Mouse (Mus musculus) lung, embryonic 15.5 days (tissue): ENCODE results near the gene P2ry13. TPM values are rescaled to one million over a fixed set of nuclear protein-coding genes. Genes with fewer than 3 reads are reported as not detected.
A peak's percentile ranks its signal among the peaks of the same experiment; 100 is the strongest.

Experiments
- ATAC-seq: fragments of 200-750 bp; cut with Nextera tagmentation; 2 replicates; pipeline ENCODE4 v1.8.0; 2017; ENCODE audit warnings: moderate number of reproducible peaks, borderline replicate concordance; ENCODE audit not compliant: low FRiP score, low TSS enrichment; ENCODE audit errors: extremely low read depth
- H3K27ac ChIP-seq: fragments of 300-500 bp; sonication (generic); 2 replicates; pipeline ENCODE4 v1.5.1; 2015; ENCODE audit warnings: moderate library complexity, mild to moderate bottlenecking, inconsistent platforms
- H3K27me3 ChIP-seq: fragments of 300-500 bp; sonication (generic); 2 replicates; pipeline ENCODE4 v1.6.1; 2015; ENCODE audit warnings: inconsistent platforms
- H3K36me3 ChIP-seq: fragments of 300-500 bp; sonication (generic); 2 replicates; pipeline ENCODE4 v1.6.1; 2015; ENCODE audit warnings: inconsistent platforms
- H3K4me1 ChIP-seq: fragments of 300-500 bp; sonication (generic); 2 replicates; pipeline ENCODE4 v1.6.1; 2015; ENCODE audit warnings: inconsistent platforms
- H3K4me2 ChIP-seq: fragments of 300-500 bp; sonication (generic); 2 replicates; pipeline ENCODE4 v1.6.1; 2015; ENCODE audit warnings: inconsistent platforms, mild to moderate bottlenecking, moderate library complexity
- H3K4me3 ChIP-seq: fragments of 300-500 bp; sonication (generic); 2 replicates; pipeline ENCODE4 v1.5.1; 2015; ENCODE audit warnings: mild to moderate bottlenecking, inconsistent platforms
- H3K9ac ChIP-seq: fragments of 300-500 bp; sonication (generic); 2 replicates; pipeline ENCODE4 v1.6.1; 2015; ENCODE audit warnings: inconsistent platforms
- H3K9me3 ChIP-seq: fragments of 300-500 bp; sonication (generic); 2 replicates; pipeline ENCODE4 v1.6.1; 2016; ENCODE audit warnings: inconsistent platforms
- WGBS: fragments of 180-500 bp; shearing (Covaris S2); methylation state at CpG from one replicate; pipeline ENCODE4 v1.1.7; 2015; 5-methylcytosine and 5-hydroxymethylcytosine counted together
- polyA plus RNA-seq: library from polyadenylated mRNA; unstranded; fragments of >200 nt; fragmentation: Nextera tagmentation; extraction: Ambion mirVana; gene quantifications from 2 replicates; pipeline ENCODE4 v1.2.1, GENCODE M21; 2015

The P2ry13 gene
- polyA plus RNA-seq, 1 experiment from 2014 or later: 1.6 TPM

GRCm38 (mm10) chr3:59160465-59160864, 50.2 kb downstream of the P2ry13 start:
- no peaks in the 10 kb centered on the region for H3K36me3 ChIP-seq
- no peak for ATAC-seq
- WGBS: 59% methylated on average over 1 of the region's 1 CpGs
- H3K9me3 ChIP-seq: no peaks in the 10 kb centered on the region
- no peak overlapping the region for H3K9ac ChIP-seq
- H3K27me3 ChIP-seq: no peaks in the 10 kb centered on the region
- H3K4me2 ChIP-seq: no peak overlapping the region
- no peak overlapping the region for H3K4me3 ChIP-seq
- no peaks in the 10 kb centered on the region for H3K4me1 ChIP-seq
- peak overlapping the region; percentile 13; the same call in 1 of the 2 replicates for H3K27ac ChIP-seq

Other genes starting within 250 kb of the P2ry13 start
- gene Med12l, start 205.1 kb downstream of the P2ry13 start, polyA plus RNA-seq: 1.9 TPM in 2 replicates
- 0.92 and 1.3 TPM in 2 replicates for gene Gpr171, start 109.1 kb downstream of the P2ry13 start, polyA plus RNA-seq
- gene P2ry14, start 57.3 kb downstream of the P2ry13 start, polyA plus RNA-seq: 19.1 and 24.7 TPM in 2 replicates
- gene Gpr87, start 15.8 kb downstream of the P2ry13 start, polyA plus RNA-seq: 0.21 and 0.29 TPM in 2 replicates
- 2.7 and 2.8 TPM in 2 replicates for gene P2ry12, start 52.0 kb upstream of the P2ry13 start, polyA plus RNA-seq
- 11.1 and 11.7 TPM in 2 replicates for gene Igsf10, start 133.5 kb upstream of the P2ry13 start, polyA plus RNA-seq